Mouse (Mus musculus): ENCODE measurements around the gene Mmadhc. TPM values are rescaled to one million over a fixed set of nuclear protein-coding genes. Genes with fewer than 3 reads are reported as not detected.

Gene Mmadhc
- polyA plus RNA-seq, 1 experiment from 2014 or later, result 90.6 TPM

- Histone ChIP-seq H3K9me3 (ENCODE audit: low read length) (no peaks in the 10 kb centered on the region), H3K4me3 (ENCODE audit: low read depth, low read length) (no peak overlapping the region), H3K4me2 (ENCODE audit: low read depth, low read length) (no peak overlapping the region), H3K27me3 (ENCODE audit: insufficient read depth, low read length) (no peaks in the 10 kb centered on the region), H3K36me3 (replicated peaks; ENCODE audit: insufficient read depth, low read length) (no peaks in the 10 kb centered on the region), H3K4me1 (ENCODE audit: insufficient read depth) (no peaks in the 10 kb centered on the region), H3K9ac (replicated peaks) (no peak overlapping the region), H3K27ac (ENCODE audit: low read depth) (no peak overlapping the region)
- no peak for TF ChIP-seq CTCF (IDR thresholded peaks at IDR 0.05; ENCODE audit: low read depth)
- TF ChIP-seq EP300 (IDR thresholded peaks at IDR 0.05; ENCODE audit: low read depth), result no peak
- ATAC-seq, result no peak
- 80% methylated on average over 8 of the region's 8 CpGs for WGBS (ENCODE audit: insufficient replicate concordance)
- DNase-seq, result no peak
Observed at GRCm38 (mm10) chr2:50233491-50233890, 63.1 kb downstream of the Mmadhc start.

Other genes with a start within 250 kb of the Mmadhc start
- 0.13 and 0.28 TPM in 2 replicates for gene Lypd6, start 230.4 kb downstream of the Mmadhc start, polyA plus RNA-seq (2015; fragmentation: Nextera tagmentation; extraction: Ambion mirVana)